Mouse (Mus musculus): ENCODE results near the gene Tmem72.

The Tmem72 gene

DNA sequence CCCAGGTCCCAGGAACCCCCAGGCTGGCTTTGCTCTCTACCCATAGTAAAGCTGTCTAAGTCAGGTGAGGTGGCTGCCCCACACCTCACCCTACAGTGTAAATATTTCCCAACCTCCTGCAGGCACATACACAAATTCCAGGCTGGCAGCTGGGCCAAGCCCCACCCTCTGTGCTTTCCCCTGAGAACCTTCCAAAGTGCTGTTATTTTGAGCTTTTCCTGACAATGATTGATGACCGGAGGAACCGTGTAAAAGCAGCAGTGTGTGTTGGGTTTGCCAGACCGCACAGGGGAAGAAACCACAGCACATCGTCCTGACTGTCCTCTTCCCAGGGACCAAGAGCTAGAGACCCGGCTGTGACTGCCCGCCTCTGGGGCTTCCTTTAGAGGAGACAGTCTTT, 66.3 kb downstream of the Tmem72 start, which contains the start of gene Depp1:
Depp1 (plus strand) TSS at position 204 of the 400 bp plus-strand sequence.
- DNase-seq (ENCODE audit: low read depth, low spot score), result peak; percentile 53

DNA sequence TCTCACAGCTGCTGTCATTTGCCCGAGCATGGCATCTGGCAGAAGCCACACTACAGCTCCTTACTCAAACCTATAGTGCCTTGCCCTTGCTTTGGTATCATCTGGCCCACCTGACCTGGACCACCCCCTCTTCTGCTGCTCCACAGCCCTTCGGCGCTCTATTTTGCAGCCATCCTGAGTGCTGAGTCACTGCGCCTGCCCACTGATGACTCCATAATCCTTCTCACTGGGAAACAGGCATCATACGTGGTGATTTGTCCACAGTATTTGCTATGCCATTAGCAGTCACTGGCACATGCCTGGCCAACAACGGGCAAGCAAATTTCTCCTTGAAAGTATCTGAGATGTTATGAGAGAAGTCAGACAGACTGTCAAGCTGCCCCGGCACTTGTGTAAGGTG, 66.9 kb downstream of the Tmem72 start:
- DNase-seq (ENCODE audit: low read depth, low spot score), result no peak

DNA sequence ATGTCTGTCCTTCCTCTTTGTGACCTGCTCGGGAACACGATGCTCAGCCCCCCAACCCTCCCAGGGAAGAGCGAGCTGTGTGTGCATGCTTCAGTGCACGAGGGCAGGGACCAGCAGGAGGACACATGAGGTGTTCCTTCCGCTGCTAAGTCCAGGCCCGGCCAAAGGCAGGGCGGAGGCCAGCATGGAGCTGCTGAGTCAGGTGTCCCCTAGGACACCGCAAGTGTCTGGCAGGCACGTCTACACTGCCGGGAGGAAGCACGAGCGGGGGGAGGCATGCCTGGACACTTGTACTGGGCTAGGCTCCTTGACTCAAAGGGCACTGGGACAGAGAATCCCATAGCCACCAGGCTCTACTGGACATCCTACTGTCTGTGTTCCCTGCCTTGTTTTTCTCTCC, 69.0 kb downstream of the Tmem72 start:
- DNase-seq (ENCODE audit: low read depth, low spot score), result no peak

DNA sequence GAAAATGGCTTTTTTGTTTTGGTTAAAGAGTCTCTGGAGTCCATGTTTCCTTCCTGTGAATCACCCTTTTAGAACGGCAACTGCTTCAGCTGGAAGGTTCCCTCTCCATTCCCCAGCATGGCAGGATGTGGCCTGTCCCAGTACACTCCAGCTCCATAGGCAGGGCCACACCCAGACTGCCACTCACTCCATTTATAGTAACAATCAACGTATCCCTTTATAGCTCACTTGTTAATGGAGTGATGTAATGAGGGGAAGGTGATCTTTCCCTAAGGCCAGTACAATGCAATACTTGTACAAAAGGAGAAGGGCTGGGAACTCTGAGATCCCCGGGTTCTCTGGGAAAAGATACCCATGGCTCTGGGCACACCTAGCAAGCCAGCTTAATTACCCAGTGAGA, 72.4 kb downstream of the Tmem72 start:
- no peak for DNase-seq (ENCODE audit: low read depth, low spot score)

DNA sequence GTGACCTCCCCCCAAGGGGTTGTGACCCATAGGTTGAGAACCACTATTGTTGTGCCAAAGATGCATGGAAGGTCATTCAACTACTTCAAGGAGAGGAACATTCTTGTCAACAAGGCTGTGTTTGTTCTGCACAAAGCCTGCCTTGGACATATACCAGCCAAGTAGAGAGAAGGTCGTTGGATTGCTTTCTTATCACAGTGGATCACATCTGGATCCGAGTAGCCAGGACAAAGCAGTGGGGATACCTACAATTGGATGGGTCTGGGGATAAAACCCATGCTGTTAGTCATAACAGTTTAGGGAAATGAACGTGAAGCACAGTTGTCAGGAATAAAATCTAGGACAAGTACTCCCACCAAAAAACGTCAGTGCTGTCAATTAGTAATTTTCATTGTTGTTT, 72.8 kb downstream of the Tmem72 start:
- no peak for DNase-seq (ENCODE audit: low read depth, low spot score)

DNA sequence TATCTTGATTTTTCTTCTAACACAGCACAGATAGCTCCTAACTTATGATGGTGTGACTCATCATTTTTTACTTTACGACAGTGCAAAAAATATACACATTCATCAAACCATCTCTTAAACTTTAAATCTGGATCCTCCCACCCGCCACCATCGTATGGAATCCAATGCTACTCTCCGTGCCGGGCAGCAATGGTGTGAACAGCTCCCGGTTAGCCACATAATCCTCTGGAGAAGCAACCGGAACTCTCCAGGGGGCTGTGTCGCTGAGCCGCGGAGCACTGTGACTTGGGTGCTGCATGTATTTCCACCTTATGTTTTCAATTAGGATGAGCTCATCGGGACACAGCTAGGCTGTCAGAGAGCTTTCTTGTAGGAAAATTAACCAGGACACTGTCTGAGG, 73.8 kb downstream of the Tmem72 start:
- no peak for DNase-seq (ENCODE audit: low read depth, low spot score)

DNA sequence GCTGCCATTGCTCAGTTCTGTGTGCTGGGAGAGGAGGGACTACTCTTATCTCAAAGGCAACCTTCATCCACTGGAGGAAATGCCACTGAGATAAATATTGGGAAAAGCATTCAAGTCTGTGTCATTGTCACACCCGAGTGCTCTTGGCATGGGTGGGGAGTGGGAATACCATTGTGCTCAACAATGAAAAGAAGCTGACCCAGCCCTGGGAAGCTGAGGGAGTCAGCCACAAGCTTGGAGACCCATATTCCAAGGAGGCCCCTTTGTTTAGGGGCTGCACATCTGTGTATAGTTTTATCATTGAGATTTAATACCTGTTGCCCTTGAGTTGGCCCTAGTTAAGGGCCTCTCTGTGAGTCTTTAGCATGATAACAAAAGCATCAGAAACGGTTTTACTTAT, 77.0 kb downstream of the Tmem72 start:
- DNase-seq (ENCODE audit: low read depth, low spot score), result no peak

DNA sequence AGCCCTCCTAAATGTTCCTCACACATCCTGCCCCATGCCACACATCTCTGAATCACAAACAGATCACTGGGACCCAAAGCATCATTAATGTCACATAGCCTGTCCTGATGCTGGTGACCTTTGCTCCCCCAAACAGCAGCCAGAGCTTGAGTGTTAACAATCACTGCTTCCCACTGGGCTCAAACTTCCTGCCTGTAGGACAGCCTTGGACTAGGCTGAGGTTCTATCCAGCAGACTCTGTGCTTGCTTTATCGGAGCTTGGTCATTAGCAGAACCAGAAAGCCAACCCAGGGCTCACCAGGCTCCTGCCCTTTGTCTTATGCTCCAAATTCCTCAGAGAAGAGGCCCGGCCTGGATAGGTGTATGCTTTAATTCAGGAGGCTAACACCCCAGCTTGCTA, 77.8 kb downstream of the Tmem72 start:
- no peak for DNase-seq (ENCODE audit: low read depth, low spot score)

DNA sequence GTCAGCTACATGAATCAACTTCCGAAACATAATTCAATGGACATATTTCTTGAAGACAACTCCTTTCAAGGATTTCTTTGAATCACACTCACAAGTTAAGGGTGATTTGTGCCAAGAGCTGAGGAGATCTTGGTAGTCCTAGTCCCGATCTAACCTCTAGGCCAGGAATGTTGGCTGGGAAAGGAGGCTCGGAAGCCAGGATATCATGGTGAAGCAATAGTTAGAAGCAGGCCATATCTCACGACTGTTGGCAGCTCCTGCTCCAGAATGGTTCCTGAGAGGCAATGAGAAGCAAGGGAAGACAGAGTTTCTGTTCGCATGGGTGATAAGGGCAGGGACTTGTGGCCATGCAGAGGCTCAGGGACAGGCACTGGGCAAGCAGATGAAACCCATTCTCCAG, 79.2 kb downstream of the Tmem72 start:
- DNase-seq (ENCODE audit: low read depth, low spot score), result no peak

DNA sequence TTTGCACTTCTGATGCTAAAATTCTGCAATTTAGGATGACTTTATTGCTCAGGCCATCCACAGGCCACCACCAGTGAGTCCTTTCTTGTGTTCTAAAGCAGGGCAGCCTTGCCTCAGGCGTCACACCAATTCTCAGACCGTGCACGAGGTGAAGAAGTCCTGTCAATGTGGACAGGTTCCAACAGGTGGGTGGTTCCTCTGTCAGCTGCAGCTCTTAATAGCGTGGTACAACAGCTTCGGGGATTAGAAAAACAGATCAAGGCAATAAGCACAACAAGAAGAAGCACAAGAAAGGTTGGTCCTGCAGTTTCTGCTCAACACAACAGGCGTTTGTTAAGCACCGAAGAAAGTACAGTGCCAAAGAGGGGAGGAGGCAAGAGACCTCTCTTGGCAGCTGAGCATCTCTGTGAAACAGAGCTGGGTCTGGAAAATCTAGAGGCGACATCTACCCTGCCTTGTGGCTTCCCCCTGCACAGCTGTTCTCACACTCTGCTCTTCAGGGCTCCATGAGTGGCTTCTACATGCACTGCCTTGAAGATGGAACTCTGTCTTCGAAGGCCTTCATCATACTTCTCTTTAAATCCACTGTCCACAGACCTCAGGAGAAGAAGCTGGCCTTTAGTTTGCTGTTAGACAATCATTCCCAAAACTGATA, 80.0 kb downstream of the Tmem72 start:
- DNase-seq (ENCODE audit: low read depth, low spot score), result no peak

DNA sequence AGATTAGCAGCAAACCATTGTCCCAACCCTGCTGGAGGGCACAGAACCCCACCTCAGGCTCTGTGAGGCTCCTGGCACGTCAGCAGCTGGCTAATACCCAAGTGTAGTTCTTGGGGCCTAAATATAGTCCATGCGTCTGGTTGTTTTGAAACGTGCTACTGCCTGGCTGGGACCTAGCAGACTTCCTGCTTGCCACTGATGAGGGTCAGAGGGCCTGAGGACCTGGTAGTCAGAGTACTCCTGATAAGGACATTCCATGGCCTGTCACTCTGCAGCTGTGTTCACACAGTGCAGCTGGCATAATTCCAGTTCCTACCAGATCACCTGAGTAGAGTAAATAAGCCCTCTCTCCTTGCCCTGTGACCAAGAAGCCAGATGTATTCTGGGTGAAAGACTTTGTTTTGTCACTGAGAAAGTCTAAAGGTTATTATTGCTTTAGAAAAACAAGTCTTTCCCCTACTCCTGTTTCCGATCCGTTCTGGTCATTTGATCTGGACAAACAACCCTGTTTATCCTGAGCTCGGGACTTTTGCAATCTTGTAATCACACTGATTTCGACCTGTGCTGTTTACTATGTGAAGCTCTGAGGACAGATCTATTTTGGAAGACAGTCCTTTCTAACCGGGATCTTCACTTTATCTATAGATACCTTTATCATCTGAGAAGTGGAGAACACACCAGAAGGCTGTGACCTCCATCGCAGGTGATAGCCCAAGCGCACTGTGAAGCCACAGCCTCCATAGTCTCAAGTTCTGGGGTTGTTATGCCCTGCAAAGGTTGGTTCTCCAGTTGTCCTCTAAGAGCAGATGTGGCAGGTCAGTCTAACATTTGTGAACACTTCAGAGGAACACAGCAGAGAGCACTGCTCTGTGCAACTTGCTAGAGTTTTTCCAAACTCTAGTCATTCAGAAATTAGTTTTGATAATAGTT, 81.2 kb downstream of the Tmem72 start:
- DNase-seq (ENCODE audit: low read depth, low spot score), result no peak

DNA sequence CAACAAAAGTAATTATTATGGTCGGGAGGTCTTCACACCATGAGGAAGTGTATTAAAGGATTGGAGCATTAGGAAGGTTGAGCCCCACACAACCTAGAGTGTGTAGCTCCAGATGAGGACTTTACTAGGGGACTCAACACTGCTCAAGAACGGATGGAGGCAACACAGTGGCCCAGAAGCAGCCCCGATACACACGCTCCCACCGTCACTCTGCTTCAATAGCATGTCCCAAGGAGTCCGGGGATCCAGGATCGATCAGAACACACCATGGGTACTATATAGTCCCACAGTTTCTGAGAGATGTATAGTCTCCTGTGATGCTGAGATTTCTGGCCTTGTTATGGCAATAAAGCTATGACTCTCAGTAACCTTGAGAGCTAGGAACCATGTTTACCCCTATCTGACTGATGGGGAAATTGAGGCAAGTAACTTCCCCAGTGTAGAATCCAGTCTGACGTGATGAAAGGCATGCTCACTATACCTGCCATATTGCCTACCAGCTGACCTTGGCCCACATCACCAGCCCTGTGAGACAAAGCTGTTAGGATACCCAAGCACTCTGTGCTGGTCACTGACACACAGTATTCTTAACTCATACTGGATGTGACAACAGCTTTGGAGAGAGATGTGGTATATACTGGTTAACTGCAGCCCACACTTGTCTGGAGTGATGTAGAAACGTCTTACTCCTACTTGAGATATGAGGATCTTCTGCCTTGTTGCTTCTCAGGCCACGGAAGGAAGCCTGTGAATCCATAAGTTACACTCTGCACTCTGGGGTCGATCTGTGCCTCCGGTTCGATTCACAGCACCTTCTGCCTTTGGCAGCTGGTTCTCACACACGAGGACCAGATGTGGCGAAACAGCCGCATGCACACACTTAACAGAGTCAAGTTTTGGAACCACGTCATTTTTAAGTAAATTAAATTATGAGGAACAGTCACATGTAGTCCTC, 82.7 kb downstream of the Tmem72 start:
- no peak for DNase-seq (ENCODE audit: low read depth, low spot score)

DNA sequence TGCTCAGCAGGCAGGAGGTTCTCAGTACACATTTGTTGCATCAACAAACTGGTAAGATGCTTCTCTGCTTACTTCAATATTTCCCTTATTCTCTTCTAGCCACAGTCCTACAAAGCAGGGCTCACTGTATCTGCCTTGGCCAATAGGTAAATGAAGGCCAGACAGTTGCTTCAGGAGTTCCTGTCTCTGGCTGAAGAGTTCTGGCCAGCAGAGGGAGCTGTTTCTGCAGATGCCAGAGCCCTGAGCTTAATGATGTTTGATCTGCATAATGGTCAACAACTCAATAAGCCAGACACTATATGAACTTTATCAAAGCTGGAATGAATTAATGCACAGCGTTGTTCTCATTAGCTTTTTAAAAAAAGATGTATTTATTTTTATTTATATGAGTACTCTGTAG, 84.6 kb downstream of the Tmem72 start:
- DNase-seq (ENCODE audit: low read depth, low spot score), result peak; percentile 61

DNA sequence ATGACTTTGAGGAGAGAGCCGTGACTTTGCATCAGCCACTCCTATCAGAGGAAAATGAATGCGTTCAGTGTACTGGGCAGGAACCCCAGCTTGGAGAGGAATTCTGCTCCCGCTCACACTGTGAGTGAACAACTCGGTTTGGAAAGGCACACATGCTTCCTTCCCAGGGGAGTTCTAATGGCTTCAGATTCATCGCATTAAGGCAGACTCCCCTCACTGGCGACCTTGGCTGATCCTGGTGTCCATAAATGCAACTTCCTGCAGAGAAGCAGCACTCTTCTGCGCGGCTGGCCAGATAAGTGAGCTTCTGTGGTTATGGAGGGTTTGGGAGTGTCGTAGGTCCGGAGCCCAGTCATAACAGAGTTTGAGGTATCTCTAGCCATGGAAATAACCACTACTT, 86.9 kb downstream of the Tmem72 start:
- no peak for DNase-seq (ENCODE audit: low read depth, low spot score)
